Mouse (Mus musculus) ZHBTc4 (cell line): ENCODE data around the gene Naa15.
A peak's percentile ranks its signal among the peaks of the same experiment; 100 is the strongest.
"Not testable (repeated sequence)": the region's sequence is repeated elsewhere in the genome, so short reads cannot be mapped to it uniquely, and the experiment has no call there.

ENCODE experiments used
- DNase-seq: peaks from one replicate; pipeline ENCODE4 v3.0.0-alpha.2; 2011; ENCODE audit warnings: low read depth, low spot score

Naa15 gene

GRCm38 (mm10) chr3:51393651-51394050, 21.3 kb upstream of the Naa15 start:
- DNase-seq: no peak

GRCm38 (mm10) chr3:51394881-51395280, 20.1 kb upstream of the Naa15 start:
- no peak for DNase-seq

GRCm38 (mm10) chr3:51395461-51396145, 19.3 kb upstream of the Naa15 start:
- DNase-seq: no peak

- DNase-seq: peak; percentile 93
These were observed 18.5 kb upstream of the Naa15 start, which contains the start of gene Mgarp for GRCm38 (mm10) chr3:51396219-51397068. Mgarp (minus strand) TSS chr3:51396738.

- peak; percentile 55 for DNase-seq
These were observed 17.1 kb upstream of the Naa15 start for GRCm38 (mm10) chr3:51397700-51398299.

GRCm38 (mm10) chr3:51398667-51399066, 16.3 kb upstream of the Naa15 start:
- peak; percentile 45 for DNase-seq

GRCm38 (mm10) chr3:51399531-51399930, 15.4 kb upstream of the Naa15 start:
- no peak for DNase-seq

- DNase-seq: peak; percentile 26
These were observed 14.3 kb upstream of the Naa15 start for GRCm38 (mm10) chr3:51400682-51401081.

- DNase-seq: not testable (repeated sequence)
These were observed 12.9 kb upstream of the Naa15 start for GRCm38 (mm10) chr3:51402054-51402453.

GRCm38 (mm10) chr3:51402628-51403027, 12.3 kb upstream of the Naa15 start:
- DNase-seq: no peak

- peak; percentile 25 for DNase-seq
These were observed 6.9 kb upstream of the Naa15 start for GRCm38 (mm10) chr3:51407870-51408560.

- peak; percentile 97 for DNase-seq
These were observed 6.3 kb upstream of the Naa15 start, which contains the start of gene Ndufc1 for GRCm38 (mm10) chr3:51408561-51409183. Ndufc1 (minus strand) TSS chr3:51408988.

GRCm38 (mm10) chr3:51412457-51412856, 2.5 kb upstream of the Naa15 start:
- DNase-seq: no peak

GRCm38 (mm10) chr3:51413276-51413675, 1.7 kb upstream of the Naa15 start:
- DNase-seq: no peak

- DNase-seq: no peak
These were observed 1.1 kb downstream of the Naa15 start for GRCm38 (mm10) chr3:51416073-51416363.

- DNase-seq: peak; percentile 72
These were observed 1.6 kb downstream of the Naa15 start for GRCm38 (mm10) chr3:51416364-51417134.

GRCm38 (mm10) chr3:51417135-51417458, 2.1 kb downstream of the Naa15 start:
- DNase-seq: no peak

GRCm38 (mm10) chr3:51417485-51417884, 2.5 kb downstream of the Naa15 start:
- no peak for DNase-seq

- DNase-seq: no peak
These were observed 3.0 kb downstream of the Naa15 start for GRCm38 (mm10) chr3:51417966-51418365.

- DNase-seq: no peak
These were observed 7.0 kb downstream of the Naa15 start for GRCm38 (mm10) chr3:51421921-51422320.

GRCm38 (mm10) chr3:51425394-51425793, 10.4 kb downstream of the Naa15 start:
- DNase-seq: no peak
